Mouse (Mus musculus): Measurements from ENCODE around the gene Ifnl2. TPM values are rescaled to one million over a fixed set of nuclear protein-coding genes. Genes with fewer than 3 reads are reported as not detected.
"Not testable (repeated sequence)": the region's sequence is repeated elsewhere in the genome, so short reads cannot be mapped to it uniquely, and the experiment has no call there.

Gene Ifnl2
- not detected in 2 replicates for polyA plus RNA-seq (2015; fragmentation: Nextera tagmentation; extraction: Ambion mirVana)

GRCm38 (mm10) chr7:28510405-28510974 lies at the start of gene Ifnl2:
Ifnl2 (minus strand) TSS chr7:28510455.
- H3K4me2 ChIP-seq (ENCODE audit: low read depth, low read length); H3K27me3 ChIP-seq (replicated peaks; ENCODE audit: control insufficient read depth, insufficient read depth, low read length); H3K9me3 ChIP-seq (ENCODE audit: control insufficient read depth, low read length); H3K27ac ChIP-seq (ENCODE audit: low read length); H3K4me1 ChIP-seq (ENCODE audit: control insufficient read depth, insufficient read depth, low read length); H3K4me3 ChIP-seq (ENCODE audit: low read length); H3K9ac ChIP-seq (ENCODE audit: low read depth, low read length); H3K36me3 ChIP-seq (ENCODE audit: control insufficient read depth, insufficient read depth, low read length): not testable (repeated sequence)
- ATAC-seq = peak; percentile 71; the same call in 1 of the 2 replicates
- 59% methylated on average over 8 of the region's 8 CpGs for WGBS

GRCm38 (mm10) chr7:28558486-28558885 lies 48.2 kb upstream of the Ifnl2 start:
- Histone ChIP-seq H3K4me1 (ENCODE audit: control insufficient read depth, insufficient read depth, low read length) (peaks cover 16% of the 10 kb centered on the region), H3K27me3 (replicated peaks; ENCODE audit: control insufficient read depth, insufficient read depth, low read length) (no peaks in the 10 kb centered on the region), H3K9ac (ENCODE audit: low read depth, low read length) (no peak overlapping the region), H3K4me3 (ENCODE audit: low read length) (no peak overlapping the region), H3K36me3 (ENCODE audit: control insufficient read depth, insufficient read depth, low read length) (peaks cover 20% of the 10 kb centered on the region), H3K27ac (ENCODE audit: low read length) (no peak overlapping the region), H3K9me3 (ENCODE audit: control insufficient read depth, low read length) (no peaks in the 10 kb centered on the region), H3K4me2 (ENCODE audit: low read depth, low read length) (no peak overlapping the region)
- WGBS = 57% methylated on average over 4 of the region's 4 CpGs
- ATAC-seq = 0 out of 2 replicates have a peak, but pooled peaks have one; percentile 18

- Histone ChIP-seq H3K9me3 (ENCODE audit: control insufficient read depth, low read length) (no peaks in the 10 kb centered on the region), H3K9ac (ENCODE audit: low read depth, low read length) (no peak overlapping the region), H3K4me1 (ENCODE audit: control insufficient read depth, insufficient read depth, low read length) (peaks cover 16% of the 10 kb centered on the region), H3K36me3 (ENCODE audit: control insufficient read depth, insufficient read depth, low read length) (peaks cover 18% of the 10 kb centered on the region), H3K4me2 (ENCODE audit: low read depth, low read length) (no peak overlapping the region), H3K27ac (ENCODE audit: low read length) (no peak overlapping the region), H3K27me3 (replicated peaks; ENCODE audit: control insufficient read depth, insufficient read depth, low read length) (no peaks in the 10 kb centered on the region), H3K4me3 (ENCODE audit: low read length) (no peak overlapping the region)
- WGBS = 76% methylated on average over 6 of the region's 6 CpGs
- no peak for ATAC-seq
Measured at GRCm38 (mm10) chr7:28557708-28558107, 47.5 kb upstream of the Ifnl2 start.

GRCm38 (mm10) chr7:28557069-28557468 lies 46.8 kb upstream of the Ifnl2 start:
- no peaks in the 10 kb centered on the region for H3K9me3 ChIP-seq (ENCODE audit: control insufficient read depth, low read length)
- H3K4me3 ChIP-seq (ENCODE audit: low read length) = no peak overlapping the region
- ATAC-seq = no peak
- no peak overlapping the region for H3K9ac ChIP-seq (ENCODE audit: low read depth, low read length)
- H3K27me3 ChIP-seq (replicated peaks; ENCODE audit: control insufficient read depth, insufficient read depth, low read length) = no peaks in the 10 kb centered on the region
- H3K36me3 ChIP-seq (ENCODE audit: control insufficient read depth, insufficient read depth, low read length) = peaks cover 18% of the 10 kb centered on the region
- WGBS = 60% methylated on average over 5 of the region's 5 CpGs
- no peak overlapping the region for H3K27ac ChIP-seq (ENCODE audit: low read length)
- peaks cover 16% of the 10 kb centered on the region for H3K4me1 ChIP-seq (ENCODE audit: control insufficient read depth, insufficient read depth, low read length)
- H3K4me2 ChIP-seq (ENCODE audit: low read depth, low read length) = no peak overlapping the region

- peak; percentile 52 for ATAC-seq
Measured at GRCm38 (mm10) chr7:28555939-28556535, 45.8 kb upstream of the Ifnl2 start.

GRCm38 (mm10) chr7:28553076-28553475 lies 42.8 kb upstream of the Ifnl2 start:
- Histone ChIP-seq H3K27me3 (replicated peaks; ENCODE audit: control insufficient read depth, insufficient read depth, low read length) (no peaks in the 10 kb centered on the region), H3K4me1 (ENCODE audit: control insufficient read depth, insufficient read depth, low read length) (peaks cover 10% of the 10 kb centered on the region; the same call in 1 of the 2 replicates), H3K27ac (ENCODE audit: low read length) (no peak overlapping the region), H3K4me2 (ENCODE audit: low read depth, low read length) (no peak overlapping the region), H3K9me3 (ENCODE audit: control insufficient read depth, low read length) (no peaks in the 10 kb centered on the region; the same call in 1 of the 2 replicates), H3K36me3 (ENCODE audit: control insufficient read depth, insufficient read depth, low read length) (no peaks in the 10 kb centered on the region), H3K4me3 (ENCODE audit: low read length) (no peak overlapping the region), H3K9ac (ENCODE audit: low read depth, low read length) (no peak overlapping the region)
- ATAC-seq = no peak
- WGBS = 87% methylated on average over 6 of the region's 6 CpGs

More at GRCm38 (mm10) chr7:28555939-28556535, 45.8 kb upstream of the Ifnl2 start:
- WGBS = 9% methylated on average over 5 of the region's 5 CpGs
- H3K36me3 ChIP-seq (ENCODE audit: control insufficient read depth, insufficient read depth, low read length) = peaks cover 12% of the 10 kb centered on the region
- no peak overlapping the region for H3K27ac ChIP-seq (ENCODE audit: low read length)
- H3K4me1 ChIP-seq (ENCODE audit: control insufficient read depth, insufficient read depth, low read length) = peaks cover 16% of the 10 kb centered on the region
- H3K27me3 ChIP-seq (replicated peaks; ENCODE audit: control insufficient read depth, insufficient read depth, low read length) = no peaks in the 10 kb centered on the region
- no peak overlapping the region for H3K9ac ChIP-seq (ENCODE audit: low read depth, low read length)
- H3K4me2 ChIP-seq (ENCODE audit: low read depth, low read length) = no peak overlapping the region
- no peak overlapping the region for H3K4me3 ChIP-seq (ENCODE audit: low read length)
- H3K9me3 ChIP-seq (ENCODE audit: control insufficient read depth, low read length) = no peaks in the 10 kb centered on the region

- no peak overlapping the region for H3K27ac ChIP-seq (ENCODE audit: low read length)
- 67% methylated on average over 7 of the region's 7 CpGs for WGBS
- peaks cover 20% of the 10 kb centered on the region for H3K4me1 ChIP-seq (ENCODE audit: control insufficient read depth, insufficient read depth, low read length)
- ATAC-seq = no peak
- H3K36me3 ChIP-seq (ENCODE audit: control insufficient read depth, insufficient read depth, low read length) = no peaks in the 10 kb centered on the region
- no peak overlapping the region for H3K4me2 ChIP-seq (ENCODE audit: low read depth, low read length)
- peaks cover 26% of the 10 kb centered on the region for H3K27me3 ChIP-seq (replicated peaks; ENCODE audit: control insufficient read depth, insufficient read depth, low read length)
- no peak overlapping the region for H3K4me3 ChIP-seq (ENCODE audit: low read length)
- H3K9me3 ChIP-seq (ENCODE audit: control insufficient read depth, low read length) = no peaks in the 10 kb centered on the region; the same call in 1 of the 2 replicates
- H3K9ac ChIP-seq (ENCODE audit: low read depth, low read length) = no peak overlapping the region
Measured at GRCm38 (mm10) chr7:28547628-28548027, 37.4 kb upstream of the Ifnl2 start.

- Histone ChIP-seq H3K4me1 (ENCODE audit: control insufficient read depth, insufficient read depth, low read length) (peaks cover 20% of the 10 kb centered on the region), H3K4me2 (ENCODE audit: low read depth, low read length) (peak within 1 kb of the TSS; percentile 42), H3K9ac (ENCODE audit: low read depth, low read length) (peak within 1 kb of the TSS; percentile 39; the same call in 1 of the 2 replicates), H3K27me3 (replicated peaks; ENCODE audit: control insufficient read depth, insufficient read depth, low read length) (peaks cover 26% of the 10 kb centered on the region), H3K9me3 (ENCODE audit: control insufficient read depth, low read length) (no peaks in the 10 kb centered on the region; the same call in 1 of the 2 replicates), H3K36me3 (ENCODE audit: control insufficient read depth, insufficient read depth, low read length) (no peaks in the 10 kb centered on the region), H3K4me3 (ENCODE audit: low read length) (peak within 1 kb of the TSS; percentile 23), H3K27ac (ENCODE audit: low read length) (no peak within 1 kb of the TSS)
- no peak for ATAC-seq
- WGBS = 6% methylated on average over 5 of the region's 5 CpGs
Measured at GRCm38 (mm10) chr7:28547154-28547553, 36.9 kb upstream of the Ifnl2 start, which contains the start of gene Nccrp1. Nccrp1 (minus strand) TSS chr7:28547254.

- 4% methylated on average over 22 of the region's 22 CpGs for WGBS
- H3K9me3 ChIP-seq (ENCODE audit: control insufficient read depth, low read length) = no peaks in the 10 kb centered on the region; the same call in 1 of the 2 replicates
- H3K27ac ChIP-seq (ENCODE audit: low read length) = no peak overlapping the region
- peak overlapping the region; percentile 39; the same call in 1 of the 2 replicates for H3K9ac ChIP-seq (ENCODE audit: low read depth, low read length)
- H3K4me1 ChIP-seq (ENCODE audit: control insufficient read depth, insufficient read depth, low read length) = peaks cover 20% of the 10 kb centered on the region
- H3K4me3 ChIP-seq (ENCODE audit: low read length) = peak overlapping the region; percentile 23
- peak overlapping the region; percentile 42 for H3K4me2 ChIP-seq (ENCODE audit: low read depth, low read length)
- no peaks in the 10 kb centered on the region for H3K36me3 ChIP-seq (ENCODE audit: control insufficient read depth, insufficient read depth, low read length)
- peaks cover 26% of the 10 kb centered on the region for H3K27me3 ChIP-seq (replicated peaks; ENCODE audit: control insufficient read depth, insufficient read depth, low read length)
- no peak for ATAC-seq
Measured at GRCm38 (mm10) chr7:28546649-28547048, 36.4 kb upstream of the Ifnl2 start.
